Mouse (Mus musculus): ENCODE measurements around the gene Serpinb1b. TPM values are rescaled to one million over a fixed set of nuclear protein-coding genes. Genes with fewer than 3 reads are reported as not detected.

Gene Serpinb1b
- polyA plus RNA-seq, 1 experiment from 2014 or later: 4.3 TPM

DNA sequence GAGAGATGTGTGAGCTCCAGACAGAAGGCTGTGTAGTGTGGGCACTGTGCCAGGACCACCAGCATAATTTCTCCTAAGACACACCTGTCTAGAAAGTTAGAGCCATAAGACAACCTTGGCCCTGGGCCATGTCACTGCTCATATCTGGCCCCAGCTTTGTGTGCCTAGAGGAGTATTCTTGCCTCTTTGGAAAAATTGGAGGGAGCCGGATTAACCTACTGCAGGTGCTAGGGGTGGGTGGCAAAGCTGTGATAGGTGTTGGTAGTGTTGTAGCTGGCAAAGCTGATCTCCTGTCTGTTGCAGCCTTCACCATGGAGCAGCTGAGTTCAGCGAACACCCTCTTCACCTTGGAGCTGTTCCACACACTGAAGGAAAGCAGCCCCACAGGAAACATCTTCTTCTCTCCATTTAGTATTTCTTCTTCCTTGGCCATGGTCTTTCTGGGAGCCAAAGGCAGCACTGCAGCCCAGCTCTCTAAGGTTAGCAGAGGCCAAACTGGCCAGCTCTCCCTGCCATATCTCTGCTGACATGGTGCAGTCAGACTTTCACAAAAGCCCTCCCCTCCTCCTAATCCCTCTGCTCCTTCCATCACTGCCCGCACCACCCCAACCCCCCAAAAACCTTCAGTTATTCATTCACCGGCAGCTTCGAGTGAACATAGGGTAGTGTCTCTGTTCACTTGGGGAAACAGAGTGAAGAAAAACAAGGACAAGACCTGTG, 6.8 kb downstream of the Serpinb1b start:
- 38% methylated on average over 5 of the region's 5 CpGs for WGBS
- Histone ChIP-seq H3K4me3 (ENCODE audit: low read depth, low read length) (no peak overlapping the region), H3K9me3 (replicated peaks; ENCODE audit: control insufficient read depth, low read length, poor library complexity, severe bottlenecking) (no peaks in the 10 kb centered on the region), H3K27ac (ENCODE audit: low read length) (peak overlapping the region; percentile 79), H3K9ac (ENCODE audit: low read depth, low read length) (no peak overlapping the region), H3K36me3 (ENCODE audit: control insufficient read depth, insufficient read depth, low read length) (no peaks in the 10 kb centered on the region), H3K4me2 (ENCODE audit: low read length) (peak overlapping the region; percentile 2; the same call in 1 of the 2 replicates), H3K4me1 (ENCODE audit: control insufficient read depth, insufficient read depth, low read length) (peaks cover 13% of the 10 kb centered on the region), H3K27me3 (ENCODE audit: control insufficient read depth, insufficient read depth, low read depth, low read length) (no peaks in the 10 kb centered on the region)
- ATAC-seq: peak; percentile 69

DNA sequence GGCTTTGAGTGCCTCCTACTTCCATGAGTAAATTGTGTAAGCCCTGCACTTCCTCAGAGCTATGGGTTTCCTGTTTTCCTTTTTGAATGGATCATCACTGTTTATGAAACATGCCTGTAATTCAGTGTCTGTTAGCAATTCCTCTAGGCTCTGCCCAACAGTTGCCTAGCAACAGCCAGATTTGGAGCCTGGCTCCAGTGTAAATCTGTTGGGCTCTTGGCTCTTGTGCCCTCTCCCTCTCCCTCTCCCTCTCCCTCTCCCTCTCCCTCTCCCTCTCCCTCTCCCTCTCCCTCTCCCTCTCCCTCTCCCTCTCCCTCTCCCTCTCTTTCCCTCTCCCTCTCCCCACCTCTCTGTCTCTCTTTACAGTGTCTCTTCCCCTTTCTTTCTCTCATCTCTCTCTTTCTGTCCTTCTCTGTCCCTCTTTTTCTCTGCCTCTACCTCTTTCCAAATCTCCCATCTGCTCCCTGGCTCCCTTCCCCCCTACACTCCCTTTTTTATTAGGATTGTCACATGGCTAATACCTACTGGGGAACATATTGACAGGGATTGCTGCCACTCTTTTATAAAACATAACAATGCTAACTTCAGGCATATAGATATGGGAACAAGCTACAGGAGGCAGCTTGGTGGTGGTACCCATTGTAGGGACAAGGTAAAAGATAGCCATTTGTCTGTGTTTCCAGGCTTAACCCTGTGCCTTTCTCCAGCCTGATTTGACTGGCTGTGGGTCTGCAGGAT, 7.5 kb downstream of the Serpinb1b start:
- H3K36me3 ChIP-seq (ENCODE audit: control insufficient read depth, insufficient read depth, low read length): no peaks in the 10 kb centered on the region
- peak; percentile 96 for ATAC-seq
- H3K27ac ChIP-seq (ENCODE audit: low read length): peak overlapping the region; percentile 79
- no peak overlapping the region for H3K4me3 ChIP-seq (ENCODE audit: low read depth, low read length)
- H3K9ac ChIP-seq (ENCODE audit: low read depth, low read length): no peak overlapping the region
- H3K9me3 ChIP-seq (replicated peaks; ENCODE audit: control insufficient read depth, low read length, poor library complexity, severe bottlenecking): no peaks in the 10 kb centered on the region
- peaks cover 13% of the 10 kb centered on the region for H3K4me1 ChIP-seq (ENCODE audit: control insufficient read depth, insufficient read depth, low read length)
- H3K4me2 ChIP-seq (ENCODE audit: low read length): no peak overlapping the region; the same call in 1 of the 2 replicates
- no peaks in the 10 kb centered on the region for H3K27me3 ChIP-seq (ENCODE audit: control insufficient read depth, insufficient read depth, low read depth, low read length)

DNA sequence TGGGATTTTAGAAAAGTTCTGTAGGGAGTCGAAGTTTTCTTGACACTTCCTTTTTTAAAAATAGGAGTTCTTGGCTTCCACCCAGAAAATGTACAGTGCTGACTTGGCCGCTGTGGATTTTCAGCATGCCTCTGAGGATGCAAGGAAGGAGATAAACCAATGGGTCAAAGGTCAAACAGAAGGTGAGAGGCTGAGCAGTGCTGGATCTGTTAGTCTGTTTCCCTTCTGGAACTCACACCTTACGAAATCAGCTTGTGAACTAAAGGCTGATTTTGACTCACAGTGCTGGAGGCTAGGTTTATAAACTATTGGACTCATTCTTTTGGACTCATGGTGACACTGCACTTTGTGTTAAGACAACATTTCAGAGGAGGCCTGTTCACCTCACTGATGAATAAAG, 11.2 kb downstream of the Serpinb1b start:
- WGBS: 88% methylated on average over 3 of the region's 3 CpGs
- no peak overlapping the region for H3K9ac ChIP-seq (ENCODE audit: low read depth, low read length)
- no peaks in the 10 kb centered on the region for H3K36me3 ChIP-seq (ENCODE audit: control insufficient read depth, insufficient read depth, low read length)
- no peak for ATAC-seq
- no peak overlapping the region for H3K4me2 ChIP-seq (ENCODE audit: low read length)
- no peak overlapping the region for H3K4me3 ChIP-seq (ENCODE audit: low read depth, low read length)
- H3K9me3 ChIP-seq (replicated peaks; ENCODE audit: control insufficient read depth, low read length, poor library complexity, severe bottlenecking): no peaks in the 10 kb centered on the region
- peaks cover 13% of the 10 kb centered on the region for H3K4me1 ChIP-seq (ENCODE audit: control insufficient read depth, insufficient read depth, low read length)
- H3K27ac ChIP-seq (ENCODE audit: low read length): no peak overlapping the region
- H3K27me3 ChIP-seq (ENCODE audit: control insufficient read depth, insufficient read depth, low read depth, low read length): no peaks in the 10 kb centered on the region

DNA sequence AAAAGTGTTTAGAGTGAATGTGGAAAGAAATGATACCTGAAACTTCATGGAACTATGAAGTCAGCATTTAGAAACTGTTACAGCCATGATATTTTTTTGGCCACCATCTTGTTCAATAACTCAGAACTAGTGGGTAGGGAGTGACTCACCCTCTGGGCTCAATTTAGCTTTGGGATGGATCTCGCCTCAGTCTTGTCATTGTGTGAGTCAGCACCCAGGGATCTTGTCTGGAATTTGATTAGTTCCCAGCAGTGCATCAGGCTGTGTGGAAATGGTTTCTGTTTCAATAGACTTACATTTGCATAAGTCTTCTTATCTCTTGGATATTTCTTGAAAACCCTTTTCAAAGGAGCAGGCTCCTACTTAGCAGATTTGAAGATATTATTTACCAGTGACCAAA, 12.2 kb downstream of the Serpinb1b start:
- H3K27me3 ChIP-seq (ENCODE audit: control insufficient read depth, insufficient read depth, low read depth, low read length): no peaks in the 10 kb centered on the region
- no peak overlapping the region for H3K27ac ChIP-seq (ENCODE audit: low read length)
- no peak for ATAC-seq
- H3K9me3 ChIP-seq (replicated peaks; ENCODE audit: control insufficient read depth, low read length, poor library complexity, severe bottlenecking): no peaks in the 10 kb centered on the region
- 62% methylated on average over 1 of the region's 1 CpGs for WGBS
- H3K4me1 ChIP-seq (ENCODE audit: control insufficient read depth, insufficient read depth, low read length): peaks cover 7% of the 10 kb centered on the region
- H3K4me2 ChIP-seq (ENCODE audit: low read length): no peak overlapping the region
- H3K4me3 ChIP-seq (ENCODE audit: low read depth, low read length): no peak overlapping the region
- no peaks in the 10 kb centered on the region for H3K36me3 ChIP-seq (ENCODE audit: control insufficient read depth, insufficient read depth, low read length)
- no peak overlapping the region for H3K9ac ChIP-seq (ENCODE audit: low read depth, low read length)

DNA sequence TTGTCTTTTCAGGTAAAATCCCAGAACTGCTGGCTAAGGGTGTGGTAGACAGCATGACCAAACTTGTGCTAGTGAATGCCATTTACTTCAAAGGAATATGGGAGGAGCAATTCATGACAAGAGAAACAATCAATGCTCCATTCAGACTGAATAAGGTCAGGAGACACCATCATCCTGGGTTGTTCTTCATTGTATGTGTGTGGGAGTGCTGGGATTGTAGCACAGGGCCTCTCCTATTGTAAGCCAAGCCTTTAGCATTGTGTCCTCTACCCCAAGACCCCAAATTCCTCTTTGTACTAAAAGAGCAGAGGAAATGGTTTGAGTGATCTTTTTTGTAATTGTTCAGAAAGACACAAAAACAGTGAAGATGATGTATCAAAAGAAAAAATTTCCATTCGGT, 12.9 kb downstream of the Serpinb1b start:
- Histone ChIP-seq H3K4me2 (ENCODE audit: low read length) (no peak overlapping the region), H3K9ac (ENCODE audit: low read depth, low read length) (no peak overlapping the region), H3K36me3 (ENCODE audit: control insufficient read depth, insufficient read depth, low read length) (no peaks in the 10 kb centered on the region), H3K27me3 (ENCODE audit: control insufficient read depth, insufficient read depth, low read depth, low read length) (no peaks in the 10 kb centered on the region), H3K4me1 (ENCODE audit: control insufficient read depth, insufficient read depth, low read length) (peaks cover 3% of the 10 kb centered on the region), H3K9me3 (replicated peaks; ENCODE audit: control insufficient read depth, low read length, poor library complexity, severe bottlenecking) (no peaks in the 10 kb centered on the region), H3K4me3 (ENCODE audit: low read depth, low read length) (no peak overlapping the region), H3K27ac (ENCODE audit: low read length) (no peak overlapping the region)
- no peak for ATAC-seq
- WGBS: 96% methylated on average over 1 of the region's 1 CpGs

DNA sequence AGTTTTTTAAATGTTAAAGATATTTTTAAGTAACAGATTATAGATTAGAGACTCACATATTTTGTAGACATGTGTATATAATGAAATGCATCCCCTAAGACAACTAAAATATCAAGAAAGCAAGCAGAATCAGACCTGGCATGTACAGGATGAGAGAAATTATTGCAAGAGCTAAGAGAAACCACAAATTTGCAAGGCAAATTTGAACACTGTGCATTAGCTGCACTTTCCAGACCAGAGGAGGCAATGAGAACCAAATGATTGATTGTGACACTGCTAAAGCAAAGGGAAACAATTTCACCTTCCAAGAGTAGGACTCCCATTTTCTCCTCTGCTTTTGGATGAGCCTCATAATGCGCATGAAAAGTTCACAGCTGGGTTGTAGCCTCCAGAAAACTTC, 17.2 kb downstream of the Serpinb1b start:
- Histone ChIP-seq H3K27ac (ENCODE audit: low read length) (no peak overlapping the region), H3K9me3 (replicated peaks; ENCODE audit: control insufficient read depth, low read length, poor library complexity, severe bottlenecking) (no peaks in the 10 kb centered on the region), H3K4me2 (ENCODE audit: low read length) (no peak overlapping the region), H3K27me3 (ENCODE audit: control insufficient read depth, insufficient read depth, low read depth, low read length) (no peaks in the 10 kb centered on the region), H3K36me3 (ENCODE audit: control insufficient read depth, insufficient read depth, low read length) (no peaks in the 10 kb centered on the region), H3K4me1 (ENCODE audit: control insufficient read depth, insufficient read depth, low read length) (no peaks in the 10 kb centered on the region), H3K4me3 (ENCODE audit: low read depth, low read length) (no peak overlapping the region), H3K9ac (ENCODE audit: low read depth, low read length) (no peak overlapping the region)
- ATAC-seq: no peak
- 89% methylated on average over 1 of the region's 1 CpGs for WGBS

DNA sequence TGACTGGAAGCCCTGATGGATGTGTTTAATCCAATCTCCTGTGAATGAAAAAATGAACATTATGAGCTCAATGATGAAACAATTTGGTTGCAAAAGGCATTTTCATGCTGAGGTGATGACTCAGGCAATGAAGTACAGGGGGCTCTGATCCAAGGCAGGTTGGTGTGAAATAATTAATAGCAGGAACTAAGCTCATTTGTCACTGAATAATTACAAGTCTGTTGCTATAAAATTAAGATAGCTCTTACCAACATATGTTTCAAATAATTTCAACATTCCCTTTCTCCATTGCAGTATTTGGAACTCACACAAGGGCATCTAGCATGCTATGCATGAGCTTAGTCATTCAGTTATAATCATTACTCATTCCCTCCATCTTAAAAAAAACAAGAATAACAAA, 27.3 kb downstream of the Serpinb1b start:
- no peaks in the 10 kb centered on the region for H3K36me3 ChIP-seq (ENCODE audit: control insufficient read depth, insufficient read depth, low read length)
- ATAC-seq: no peak
- no peak overlapping the region for H3K4me3 ChIP-seq (ENCODE audit: low read depth, low read length)

DNA sequence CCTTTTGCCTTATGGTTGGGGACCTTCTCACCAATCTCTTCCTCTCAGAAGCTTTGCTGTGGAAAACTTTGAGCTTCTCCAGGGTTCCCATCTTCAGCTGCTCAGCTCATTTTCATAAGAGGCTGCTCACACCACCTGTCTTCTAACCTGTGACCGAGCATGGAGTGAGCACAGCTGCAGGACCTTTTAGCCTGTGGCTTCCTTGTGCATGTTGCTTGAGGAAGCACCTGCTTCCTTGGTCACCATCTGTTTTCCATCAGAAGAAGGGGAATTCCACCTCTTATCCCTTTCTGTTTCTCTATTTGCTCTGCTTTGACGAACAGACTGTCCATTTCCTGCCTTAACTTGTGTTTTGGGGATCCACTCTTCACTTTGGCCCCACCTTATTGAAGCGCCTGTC, 34.7 kb downstream of the Serpinb1b start:
- Histone ChIP-seq H3K4me3 (ENCODE audit: low read depth, low read length) (no peak overlapping the region), H3K4me2 (ENCODE audit: low read length) (no peak overlapping the region), H3K9me3 (replicated peaks; ENCODE audit: control insufficient read depth, low read length, poor library complexity, severe bottlenecking) (no peaks in the 10 kb centered on the region; the same call in 1 of the 2 replicates), H3K4me1 (ENCODE audit: control insufficient read depth, insufficient read depth, low read length) (no peaks in the 10 kb centered on the region), H3K27ac (ENCODE audit: low read length) (no peak overlapping the region), H3K9ac (ENCODE audit: low read depth, low read length) (no peak overlapping the region), H3K36me3 (ENCODE audit: control insufficient read depth, insufficient read depth, low read length) (no peaks in the 10 kb centered on the region), H3K27me3 (ENCODE audit: control insufficient read depth, insufficient read depth, low read depth, low read length) (no peaks in the 10 kb centered on the region)
- no peak for ATAC-seq
- WGBS: 57% methylated on average over 3 of the region's 3 CpGs

More for the DNA sequence above, 27.3 kb downstream of the Serpinb1b start:
- no peak overlapping the region for H3K9ac ChIP-seq (ENCODE audit: low read depth, low read length)
- no peaks in the 10 kb centered on the region; the same call in 1 of the 2 replicates for H3K9me3 ChIP-seq (replicated peaks; ENCODE audit: control insufficient read depth, low read length, poor library complexity, severe bottlenecking)
- H3K27me3 ChIP-seq (ENCODE audit: control insufficient read depth, insufficient read depth, low read depth, low read length): no peaks in the 10 kb centered on the region
- H3K27ac ChIP-seq (ENCODE audit: low read length): no peak overlapping the region
- no peak overlapping the region for H3K4me2 ChIP-seq (ENCODE audit: low read length)
- H3K4me1 ChIP-seq (ENCODE audit: control insufficient read depth, insufficient read depth, low read length): no peaks in the 10 kb centered on the region

DNA sequence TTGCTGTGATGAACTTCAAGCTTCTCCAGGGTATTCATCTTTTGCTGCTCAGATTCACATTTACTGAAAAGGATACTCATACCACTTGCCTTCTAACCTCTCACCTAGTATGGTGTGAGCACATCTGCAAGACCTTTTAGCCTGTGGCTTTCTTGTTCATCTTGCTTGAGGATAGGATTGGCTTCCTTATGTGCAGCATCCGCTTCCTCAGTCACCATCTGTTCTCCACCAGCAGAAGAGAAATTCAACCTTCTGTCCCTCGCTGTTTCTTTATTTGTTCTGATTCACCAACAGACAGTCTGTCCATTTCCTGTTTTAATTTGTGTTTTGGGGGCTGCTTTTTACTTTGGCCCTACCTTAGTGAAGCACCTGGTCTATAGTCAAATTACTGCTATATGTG, 59.3 kb downstream of the Serpinb1b start:
- Histone ChIP-seq H3K9me3 (replicated peaks; ENCODE audit: control insufficient read depth, low read length, poor library complexity, severe bottlenecking) (no peaks in the 10 kb centered on the region), H3K27me3 (ENCODE audit: control insufficient read depth, insufficient read depth, low read depth, low read length) (no peaks in the 10 kb centered on the region), H3K9ac (ENCODE audit: low read depth, low read length) (no peak overlapping the region), H3K4me1 (ENCODE audit: control insufficient read depth, insufficient read depth, low read length) (no peaks in the 10 kb centered on the region), H3K4me3 (ENCODE audit: low read depth, low read length) (no peak overlapping the region), H3K27ac (ENCODE audit: low read length) (no peak overlapping the region), H3K36me3 (ENCODE audit: control insufficient read depth, insufficient read depth, low read length) (no peaks in the 10 kb centered on the region), H3K4me2 (ENCODE audit: low read length) (no peak overlapping the region)
- no peak for ATAC-seq
- 91% methylated on average over 2 of the region's 2 CpGs for WGBS
